Mouse (Mus musculus) fibroblast of lung, adult 2 months (primary cell): ENCODE data around the gene Nme3.

Experiments used
- DNase-seq: peaks from one replicate; pipeline ENCODE4 v3.0.0-alpha.2; 2011; ENCODE audit warnings: low read depth

Gene Nme3

DNA sequence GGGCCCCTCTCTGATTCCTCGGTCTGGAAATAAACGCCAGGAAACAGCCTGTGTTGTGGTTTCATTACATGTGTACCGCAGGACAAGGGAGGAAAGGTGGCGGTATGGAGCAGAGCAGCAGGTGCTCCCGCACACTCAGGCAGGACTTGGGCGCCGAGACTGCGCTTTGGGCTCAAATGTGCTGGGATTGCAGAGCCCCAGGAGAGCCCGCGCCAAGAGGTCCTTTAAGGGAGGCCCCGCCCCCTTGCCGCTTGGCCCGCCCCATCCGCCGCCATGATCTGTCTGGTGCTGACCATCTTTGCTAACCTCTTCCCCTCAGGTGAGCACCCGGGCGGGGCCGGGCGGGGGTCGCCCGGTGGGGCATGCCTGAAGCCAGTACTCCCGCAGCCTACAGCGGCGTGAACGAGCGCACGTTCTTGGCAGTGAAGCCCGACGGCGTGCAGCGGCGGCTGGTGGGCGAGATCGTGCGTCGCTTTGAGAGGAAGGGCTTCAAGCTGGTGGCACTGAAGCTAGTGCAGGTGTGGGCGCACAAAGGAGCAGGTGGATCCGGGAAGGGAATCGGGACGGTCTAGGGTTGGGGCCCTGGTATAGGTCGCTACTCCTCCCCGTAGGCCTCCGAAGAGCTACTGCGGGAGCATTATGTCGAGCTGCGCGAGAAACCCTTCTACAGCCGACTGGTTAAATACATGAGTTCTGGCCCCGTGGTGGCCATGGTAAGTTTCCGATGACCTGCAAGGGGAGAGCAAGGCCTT is at the start of gene Nme3:
Gene Nme3, plus strand, starts transcription at position 260 of the 752 bp plus-strand sequence.
- DNase-seq = no peak

DNA sequence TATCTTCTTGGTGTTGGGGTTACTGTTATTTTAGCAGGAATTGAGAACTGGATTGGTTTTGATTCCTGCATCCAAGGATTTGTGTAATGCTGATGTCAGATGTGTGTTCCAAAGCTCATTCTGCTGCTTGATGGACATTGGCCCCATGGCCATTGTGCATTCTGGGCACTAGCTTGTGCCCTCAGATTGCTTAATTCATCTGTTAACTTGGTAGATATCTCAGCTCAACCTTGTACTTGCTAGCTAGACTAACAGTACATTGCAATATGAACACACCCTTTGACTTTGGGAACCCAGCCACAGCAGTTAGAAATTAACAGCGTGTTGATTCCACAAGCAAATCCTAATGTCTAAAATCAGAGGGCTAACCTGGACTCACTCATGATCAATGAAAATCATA is 48.9 kb upstream of the Nme3 start:
- no peak for DNase-seq

DNA sequence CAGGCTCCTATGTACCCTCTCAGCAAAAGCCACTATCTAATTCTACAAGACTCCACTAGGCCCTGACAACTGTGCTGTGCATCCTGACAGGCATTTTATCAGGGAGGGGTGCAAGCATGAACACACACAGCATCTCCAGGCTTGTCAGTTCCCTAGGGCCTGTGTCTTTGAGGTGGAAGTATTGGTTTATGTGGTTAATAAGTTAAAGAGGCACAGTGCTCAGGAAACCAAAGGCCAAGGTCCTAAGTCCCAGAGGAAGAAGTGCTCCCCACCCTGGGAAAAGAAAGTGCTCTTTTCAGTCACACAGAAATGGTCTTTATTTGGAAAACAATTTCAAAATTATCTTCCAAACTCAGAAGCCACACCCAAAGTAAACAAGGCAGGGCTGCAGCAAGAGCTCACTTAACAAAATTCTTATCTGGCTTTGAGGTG is 47.7 kb upstream of the Nme3 start:
- no peak for DNase-seq

DNA sequence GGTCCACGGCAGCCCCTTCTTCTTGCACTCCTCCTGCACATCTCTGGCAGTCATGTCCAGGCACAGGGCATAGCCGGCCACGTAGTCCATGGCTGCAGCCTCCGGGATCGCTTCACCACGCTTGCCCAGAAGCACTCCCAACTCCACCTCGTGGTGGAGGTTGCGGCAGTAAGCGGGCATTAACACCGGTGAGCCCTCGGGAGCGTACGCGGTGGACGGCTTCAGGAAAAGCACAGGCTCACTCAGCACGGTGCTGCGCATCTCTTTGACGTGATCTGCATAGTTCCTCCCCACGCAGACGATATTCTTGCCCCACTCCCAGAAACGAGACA is 46.6 kb upstream of the Nme3 start:
- no peak for DNase-seq

DNA sequence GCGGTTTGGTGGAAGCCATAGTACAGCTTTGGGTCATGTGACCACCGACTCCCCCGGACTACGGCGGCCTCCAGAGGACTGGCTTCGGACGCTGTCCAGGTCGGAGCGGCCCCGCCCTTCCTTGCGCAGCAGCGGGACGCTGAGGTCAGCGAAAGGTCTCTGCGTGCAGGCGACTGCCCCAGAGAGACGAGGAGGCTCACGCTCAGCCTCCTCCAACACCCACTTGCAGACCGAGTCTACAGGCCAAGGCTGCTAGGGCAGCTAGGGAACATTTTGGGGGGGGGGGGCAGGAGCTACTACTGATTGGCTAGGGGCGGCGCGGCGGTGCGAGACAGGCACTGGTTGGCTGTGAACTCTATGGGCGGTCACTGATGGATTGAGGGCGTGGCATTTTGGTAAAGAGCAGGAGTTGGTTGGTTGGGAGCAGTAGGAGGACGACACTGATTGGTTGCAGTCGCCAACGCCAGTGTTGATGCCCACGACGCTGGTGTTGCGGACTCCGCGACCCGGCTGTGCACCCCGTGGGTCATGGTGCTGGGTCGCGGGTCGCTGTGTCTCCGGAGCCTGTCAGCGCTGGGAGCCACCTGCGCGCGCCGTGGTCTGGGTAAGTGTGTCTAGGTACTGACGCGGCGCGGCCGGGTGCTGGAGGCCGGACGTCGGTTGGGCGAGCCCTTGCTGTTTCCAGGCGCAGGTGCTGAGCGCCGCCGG is 46.1 kb upstream of the Nme3 start, which contains the start of gene Fahd1:
Gene Fahd1, minus strand, starts transcription at position 300 of the 708 bp plus-strand sequence.
- peak; percentile 97 for DNase-seq

DNA sequence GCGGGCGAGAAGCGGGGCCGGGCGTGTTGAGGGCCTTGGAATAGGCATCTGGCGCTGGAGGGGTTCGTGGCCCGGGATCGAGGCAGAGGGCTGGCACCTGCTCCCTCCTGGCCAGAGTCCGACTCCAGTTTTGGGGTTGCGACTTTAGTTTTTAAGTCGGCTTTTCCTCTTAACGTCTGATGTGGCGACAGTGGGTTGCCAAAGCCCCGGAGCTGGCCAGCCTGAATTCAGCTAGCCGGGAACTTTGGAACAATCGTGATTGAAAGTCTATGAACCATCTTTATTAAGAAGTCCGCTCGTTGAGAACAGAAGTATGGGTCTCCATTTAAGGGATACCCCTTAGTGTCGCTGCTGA is 45.5 kb upstream of the Nme3 start:
- no peak for DNase-seq

DNA sequence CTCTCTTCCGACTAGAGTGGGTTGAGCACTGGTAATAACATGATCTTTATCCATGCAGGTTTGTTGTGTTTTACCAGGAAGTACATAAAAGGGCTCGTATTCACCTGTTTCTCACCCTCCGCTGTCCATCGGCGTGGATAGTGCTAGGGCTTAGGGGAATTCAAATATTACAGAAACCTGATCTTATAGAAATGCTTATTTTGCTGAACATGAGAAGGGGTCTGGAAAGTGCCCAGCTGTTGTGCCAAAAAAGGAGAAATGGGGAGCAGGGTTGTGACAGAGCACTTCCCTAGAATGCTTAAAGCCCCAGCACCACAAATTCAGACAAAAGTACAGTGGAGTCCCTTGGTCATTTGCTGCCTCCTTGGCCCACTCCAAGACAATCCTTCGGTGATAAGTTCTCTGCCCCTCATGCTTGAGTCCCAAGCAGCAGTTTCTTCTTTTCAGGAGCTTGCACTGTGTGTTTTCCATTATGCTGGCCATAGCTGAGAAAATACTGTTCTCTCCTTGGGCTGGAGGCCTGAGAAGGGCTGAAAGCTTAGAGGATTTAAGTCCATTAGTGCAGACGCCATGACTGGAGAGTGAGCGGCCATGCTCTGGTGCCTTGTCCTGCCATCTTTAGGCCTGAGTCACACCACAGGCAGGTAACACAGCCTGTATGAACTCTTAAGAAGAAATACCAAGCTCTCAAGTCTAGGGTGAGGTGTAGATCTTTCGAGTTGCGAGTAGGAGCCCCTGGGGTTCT is 44.7 kb upstream of the Nme3 start:
- no peak for DNase-seq

DNA sequence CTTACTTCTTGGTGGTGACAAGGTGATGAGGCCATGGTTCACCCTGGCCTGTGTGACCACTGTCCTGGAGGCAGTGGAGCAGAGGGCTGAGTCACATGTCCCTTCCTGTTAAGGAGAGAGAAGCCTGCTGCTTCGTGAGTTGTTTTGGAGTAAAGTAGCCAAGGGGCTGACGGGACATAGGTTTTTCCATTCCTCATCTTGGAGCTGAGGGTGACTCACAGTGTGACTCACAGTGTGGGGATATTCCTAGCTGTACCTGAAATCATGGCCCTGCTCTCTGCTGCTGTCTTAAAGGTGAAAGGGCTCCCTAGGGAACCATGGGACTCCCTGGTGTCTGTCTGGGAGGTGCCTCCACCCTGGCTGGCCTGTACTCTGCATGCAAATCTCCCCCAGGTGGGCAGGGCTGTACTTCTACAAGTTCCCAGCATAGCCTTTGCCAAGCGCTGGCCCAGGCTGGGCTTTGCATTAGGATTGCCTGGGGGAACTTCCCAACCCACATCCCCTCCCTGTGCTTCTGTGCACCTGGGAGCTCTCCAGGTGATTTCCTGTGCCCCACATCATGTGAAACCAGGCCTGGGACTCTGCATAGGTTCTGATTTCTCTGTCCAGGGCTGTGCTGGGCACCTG is 40.3 kb upstream of the Nme3 start:
- DNase-seq = peak; percentile 37

DNA sequence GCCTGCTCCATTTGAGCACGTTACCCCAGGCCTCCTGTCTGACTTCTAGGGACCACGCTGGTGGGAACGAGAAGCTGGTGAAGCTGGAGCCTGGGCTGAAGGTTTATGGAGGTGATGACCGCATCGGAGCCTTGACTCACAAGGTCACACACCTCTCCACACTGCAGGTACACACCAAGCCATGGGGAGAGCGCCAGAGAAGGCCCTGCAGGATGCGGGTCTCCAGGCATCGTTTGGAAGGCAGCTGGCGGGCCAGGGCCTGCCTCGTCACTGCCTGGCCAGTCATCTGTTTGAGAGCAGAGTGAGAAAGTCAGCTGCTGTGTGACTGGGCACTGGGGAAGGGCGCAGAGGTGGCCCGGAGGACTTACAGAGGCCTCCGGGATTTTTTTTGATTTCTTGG is 39.7 kb upstream of the Nme3 start:
- no peak for DNase-seq

DNA sequence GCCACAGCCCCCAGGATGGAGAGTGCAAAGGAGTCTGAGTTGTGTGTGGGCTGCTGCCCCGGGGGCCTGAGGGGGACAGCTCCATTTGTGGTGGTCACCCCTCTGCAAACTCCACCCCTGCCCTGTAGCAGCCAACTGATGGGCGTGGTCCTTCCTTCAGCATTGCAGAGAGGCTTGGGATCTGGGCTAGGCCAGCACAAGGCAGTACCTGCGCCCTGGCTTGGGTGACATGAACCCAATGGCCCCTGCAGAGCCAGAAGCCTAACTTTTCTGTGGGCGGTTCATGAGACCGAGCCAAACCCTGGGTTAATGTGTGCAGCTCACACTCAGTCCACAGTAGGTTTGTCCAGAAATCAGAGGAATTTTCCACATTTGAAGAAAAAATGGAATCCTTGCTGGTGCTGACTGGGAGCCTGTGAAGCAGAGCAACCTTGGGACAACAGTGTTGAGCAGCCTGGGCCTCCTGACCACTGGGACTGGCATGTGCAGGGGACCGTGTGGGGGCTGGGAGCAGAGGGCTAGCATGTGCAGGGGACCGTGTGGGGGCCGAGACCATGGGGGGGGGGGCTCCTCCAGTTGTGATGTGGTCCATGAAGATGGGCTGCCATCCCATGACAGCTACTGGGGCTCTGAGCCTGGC is 38.3 kb upstream of the Nme3 start:
- no peak for DNase-seq

DNA sequence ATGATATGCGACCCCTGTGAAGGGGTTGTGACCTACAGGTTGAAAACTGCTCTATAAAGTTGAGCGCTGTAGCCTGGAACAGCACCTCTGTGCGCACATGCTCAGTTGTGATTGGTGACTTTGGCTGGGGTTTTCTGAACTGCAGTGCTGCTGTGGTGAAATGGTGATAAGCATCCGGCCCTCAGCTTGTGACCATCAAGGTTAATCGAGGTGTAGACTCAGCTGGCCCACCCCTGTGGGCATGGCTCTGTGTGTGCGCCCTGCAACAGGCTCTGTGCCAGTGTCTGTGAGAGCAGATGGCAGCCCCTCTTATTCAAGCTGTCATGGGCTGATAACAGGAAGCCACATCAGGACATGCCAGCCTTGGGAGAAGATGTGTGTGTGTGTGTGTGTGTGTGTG is 37.3 kb upstream of the Nme3 start:
- no peak for DNase-seq

DNA sequence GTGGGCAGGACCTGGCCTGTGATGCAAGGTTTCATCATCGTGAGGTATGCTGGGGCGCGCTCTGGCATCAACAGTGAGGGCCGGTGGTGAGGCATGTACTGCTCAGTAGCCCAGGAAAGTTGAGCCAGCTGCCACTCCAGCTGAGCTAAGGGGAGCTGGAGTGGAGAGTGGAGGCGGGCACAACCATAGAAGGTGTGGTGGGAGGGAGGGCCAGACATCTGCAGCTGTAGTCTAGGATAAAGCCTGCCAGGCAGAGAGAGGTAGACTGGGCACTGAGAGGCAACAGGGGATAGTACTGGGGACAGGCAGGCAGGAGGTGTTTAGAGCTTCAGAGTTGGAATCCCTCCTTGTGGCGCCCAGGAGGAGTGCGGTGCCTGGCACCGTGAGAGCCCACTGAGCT is 36.2 kb upstream of the Nme3 start:
- DNase-seq = no peak

DNA sequence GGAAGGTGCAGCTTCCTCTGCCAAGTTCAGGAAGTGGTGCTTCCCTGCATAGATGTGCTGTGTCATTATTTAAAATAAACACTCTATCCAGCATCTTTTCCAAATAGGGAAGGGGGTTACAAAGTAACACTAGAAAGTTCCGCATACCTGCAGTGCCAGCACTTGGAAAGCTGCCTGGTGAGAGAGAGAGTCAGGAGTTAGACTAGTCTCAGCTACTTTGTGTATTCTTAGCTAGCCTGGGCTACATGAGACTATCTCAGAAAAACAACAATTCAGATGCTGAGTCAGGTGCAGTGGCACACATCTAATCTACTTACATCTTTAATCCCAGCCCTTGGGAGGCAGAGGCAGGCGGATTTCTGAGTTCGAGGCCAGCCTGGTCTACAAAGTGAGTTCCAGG is 34.5 kb upstream of the Nme3 start:
- no peak for DNase-seq

DNA sequence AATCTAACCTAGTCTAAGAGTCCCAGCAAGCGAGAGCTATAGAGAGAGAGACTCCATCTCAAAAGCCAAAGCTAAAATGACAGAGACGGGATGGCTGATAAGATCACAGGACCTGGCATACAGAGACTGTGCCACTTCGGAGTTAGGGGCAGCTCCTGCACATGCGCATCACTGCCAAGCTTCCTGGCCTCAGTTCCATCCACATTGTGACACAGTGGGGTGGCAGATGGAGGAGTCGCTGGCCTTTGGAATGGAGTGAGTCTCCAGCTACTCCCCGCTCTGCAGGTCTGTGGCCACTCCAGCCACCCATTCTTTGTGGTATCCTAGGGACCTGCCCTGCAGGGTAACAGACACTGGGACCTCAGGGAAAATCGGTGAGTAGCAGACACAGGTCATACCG is 30.5 kb upstream of the Nme3 start, which contains the start of gene Igfals:
Gene Igfals, plus strand, starts transcription at position 222 of the 400 bp plus-strand sequence.
- DNase-seq = no peak

DNA sequence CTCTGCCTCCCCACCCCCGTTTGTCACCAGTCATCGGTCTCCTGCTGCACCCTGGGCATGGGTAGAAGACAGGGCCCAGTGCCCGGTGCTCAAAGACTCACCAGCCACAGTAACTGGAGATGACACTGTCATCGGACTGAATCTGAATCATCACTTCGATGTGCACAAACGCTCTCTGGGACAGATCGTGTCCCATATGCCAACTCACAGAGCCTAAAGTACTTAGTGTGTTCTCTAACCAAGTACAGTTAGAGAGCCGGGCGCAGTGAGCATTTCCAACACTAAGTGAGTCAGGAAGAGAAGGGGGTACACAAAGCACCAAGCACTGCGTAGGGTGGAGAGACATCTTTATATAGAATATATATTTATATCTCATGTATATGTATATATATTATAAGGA is 28.4 kb upstream of the Nme3 start:
- no peak for DNase-seq

DNA sequence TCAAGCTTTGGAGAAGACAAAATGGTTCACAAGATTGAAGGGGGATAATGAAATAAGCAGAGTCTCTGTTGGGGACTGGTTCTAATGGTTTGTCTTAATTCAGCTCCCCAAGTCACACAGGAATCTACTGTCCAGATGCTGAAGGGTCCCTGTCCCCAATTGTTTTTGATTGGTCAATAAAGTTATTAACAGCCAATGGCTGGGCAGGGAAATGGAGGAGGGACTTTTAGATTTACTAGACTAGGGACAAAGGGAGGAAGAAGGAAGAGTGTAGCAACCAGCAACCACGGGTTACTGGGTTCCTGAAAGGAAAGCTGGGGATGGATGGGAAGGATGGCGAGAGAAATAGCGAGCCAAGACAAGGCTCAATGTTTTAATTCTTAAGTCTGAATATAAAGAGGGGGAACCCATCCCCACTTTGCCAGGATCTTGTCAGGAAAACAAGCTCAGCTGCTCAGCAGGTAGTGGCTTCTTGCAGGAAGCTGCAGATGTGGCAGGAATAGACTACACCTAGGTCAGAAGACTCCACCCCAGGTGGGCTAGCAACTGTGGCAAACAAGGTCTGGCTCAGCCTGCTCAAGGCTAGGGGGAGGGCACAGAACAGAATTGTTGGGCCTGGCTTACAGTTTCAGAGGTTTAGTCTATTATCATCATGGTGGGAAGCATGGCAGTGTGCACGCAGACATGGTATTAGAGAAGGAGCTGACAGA is 22.4 kb upstream of the Nme3 start:
- no peak for DNase-seq

DNA sequence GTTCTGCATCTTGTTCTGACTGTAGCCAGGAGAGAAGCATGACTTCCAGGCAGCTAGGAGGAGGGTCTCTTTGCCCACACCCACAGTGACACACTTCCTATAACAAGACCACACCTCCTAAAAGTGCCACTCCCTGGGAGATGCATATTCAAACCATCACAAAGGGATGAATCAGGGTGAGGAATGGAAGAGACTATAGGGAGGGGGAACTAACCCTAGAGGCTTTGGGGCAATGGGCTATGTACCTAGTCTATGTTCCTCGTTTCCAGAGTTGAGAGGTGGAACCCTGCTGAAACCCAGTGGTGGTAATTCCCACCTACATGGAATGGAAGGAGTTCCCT is 21.9 kb upstream of the Nme3 start:
- no peak for DNase-seq

DNA sequence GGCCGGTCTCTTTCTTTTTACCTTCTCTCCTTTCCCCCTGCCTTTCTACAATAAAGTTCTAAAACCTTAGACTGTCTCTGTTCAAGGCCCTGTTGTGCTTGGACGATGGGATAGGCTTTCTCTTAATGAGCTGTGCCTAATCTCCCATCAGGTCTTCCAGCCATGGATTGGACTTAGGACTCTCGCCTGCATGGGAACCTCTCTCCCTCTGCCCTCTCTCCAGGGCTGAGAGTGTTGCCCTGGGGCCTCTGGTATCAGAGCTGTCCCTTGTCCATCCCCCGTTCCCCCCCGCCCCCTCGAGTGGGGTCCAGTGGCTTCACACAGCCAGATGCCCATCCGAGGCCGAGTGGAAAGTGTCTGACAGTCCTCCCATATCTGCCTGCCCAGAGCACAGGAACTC is 21.3 kb upstream of the Nme3 start:
- no peak for DNase-seq

DNA sequence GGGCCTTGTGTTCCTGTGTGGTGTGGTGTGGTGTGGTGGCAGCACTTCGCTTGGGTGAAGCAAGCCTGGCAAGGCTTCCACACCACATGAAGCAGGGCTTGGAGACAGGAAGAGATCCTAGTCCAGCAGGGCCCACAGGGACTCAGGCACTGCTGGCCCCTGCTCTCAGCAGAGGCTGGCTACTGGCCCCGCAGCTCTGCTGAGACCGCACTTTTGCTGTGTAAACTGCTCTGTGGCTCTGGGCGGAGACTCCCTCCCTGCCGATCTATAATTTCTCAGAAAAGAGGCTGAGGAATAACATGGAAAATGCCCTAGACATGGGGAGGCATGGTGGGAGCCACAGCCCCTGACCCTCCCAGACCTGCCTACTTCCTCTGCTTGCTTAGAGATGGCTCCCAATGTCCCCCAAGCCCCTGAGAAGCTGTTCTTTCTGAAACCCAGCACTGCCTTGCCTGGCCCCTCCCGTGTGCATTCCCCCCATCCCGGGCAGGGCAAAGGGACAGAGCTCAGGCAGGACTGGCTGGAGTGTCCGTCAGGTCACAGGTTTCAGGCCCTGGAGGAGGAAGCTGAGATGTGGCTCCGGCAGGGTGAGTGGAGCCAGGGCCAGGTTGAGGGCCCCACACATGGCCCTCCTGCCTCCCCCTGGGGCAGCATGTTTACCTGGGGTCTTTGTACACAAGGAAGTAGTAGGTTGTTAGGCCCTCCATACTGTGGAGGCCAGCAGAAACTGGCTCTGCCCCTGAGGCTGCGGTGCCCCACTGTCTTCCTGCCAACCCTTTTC is 18.8 kb upstream of the Nme3 start:
- DNase-seq = no peak

DNA sequence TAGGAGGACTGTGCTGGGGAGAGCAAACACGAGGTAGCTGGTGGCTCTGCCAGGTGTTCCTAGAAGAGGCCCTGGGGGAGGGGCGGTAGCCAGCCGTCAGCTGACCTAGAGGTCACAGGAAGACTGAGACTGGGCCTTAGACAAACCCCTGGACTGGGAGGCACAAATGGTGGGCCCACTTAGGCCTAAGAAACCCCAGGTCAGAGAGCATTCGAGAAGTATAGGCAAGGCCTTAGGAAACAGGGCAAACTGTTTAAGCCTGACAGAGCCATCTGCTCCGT is 18.2 kb upstream of the Nme3 start:
- DNase-seq = no peak

DNA sequence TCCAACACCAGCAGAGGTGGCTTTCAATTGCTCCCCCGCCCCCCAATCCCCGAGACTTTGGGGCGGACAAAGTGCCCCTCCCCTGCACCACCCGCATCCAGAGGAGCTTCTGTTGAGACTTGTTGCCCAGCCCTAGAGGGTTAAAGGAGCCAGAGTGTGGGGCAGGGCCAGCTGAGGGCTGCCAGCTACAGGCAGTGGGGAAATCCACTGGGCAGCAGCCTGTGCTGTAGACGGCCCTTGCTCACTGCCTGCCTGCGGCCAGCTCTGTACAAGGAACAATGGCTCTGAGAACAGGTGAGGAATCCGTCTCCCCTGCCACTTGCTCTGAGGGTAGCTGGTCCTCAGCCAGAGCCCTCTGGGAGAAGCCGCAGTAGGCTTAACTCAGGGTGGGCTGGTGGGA is 17.8 kb upstream of the Nme3 start:
- no peak for DNase-seq
